Mouse (Mus musculus) megakaryocyte, embryonic 14.5 days (primary cell): Measurements from ENCODE around the gene Fam173b. TPM values are rescaled to one million over a fixed set of nuclear protein-coding genes. Genes with fewer than 3 reads are reported as not detected.

Experiments
- H3K27me3 ChIP-seq: replicated peaks from 2 replicates; pipeline ENCODE3; 2012; ENCODE audit warnings: inconsistent platforms
- H3K36me3 ChIP-seq: replicated peaks from 2 replicates; pipeline ENCODE3; 2012; ENCODE audit warnings: low read length, inconsistent platforms, mixed read lengths
- H3K4me1 ChIP-seq: 2 replicates; pipeline ENCODE4 v1.6.1; 2012; ENCODE audit warnings: inconsistent platforms
- H3K4me3 ChIP-seq: replicated peaks from 2 replicates; pipeline ENCODE3; 2012; ENCODE audit warnings: moderate library complexity, mild to moderate bottlenecking, inconsistent platforms
- H3K9me3 ChIP-seq: 2 replicates; pipeline ENCODE4 v1.6.1; 2012; ENCODE audit warnings: inconsistent platforms
- FLI1 ChIP-seq: IDR thresholded peaks from 2 replicates; pipeline ENCODE4 v1.6.1; 2012; ENCODE audit warnings: low read length, inconsistent platforms, mixed read lengths
- GATA1 ChIP-seq: IDR thresholded peaks from 3 replicates; pipeline ENCODE4 v1.6.1; 2012; ENCODE audit warnings: mixed read lengths, low read length, inconsistent platforms, borderline replicate concordance
- polyA plus RNA-seq: library from polyadenylated mRNA; stranded (reverse); fragments of >175 nt; gene quantifications from 2 replicates; pipeline ENCODE4 v1.2.3, GENCODE M21; 2012; ENCODE audit warnings: low replicate concordance; ENCODE audit not compliant: insufficient read depth

Fam173b gene
- polyA plus RNA-seq, 1 experiment, result 3.6 TPM

DNA sequence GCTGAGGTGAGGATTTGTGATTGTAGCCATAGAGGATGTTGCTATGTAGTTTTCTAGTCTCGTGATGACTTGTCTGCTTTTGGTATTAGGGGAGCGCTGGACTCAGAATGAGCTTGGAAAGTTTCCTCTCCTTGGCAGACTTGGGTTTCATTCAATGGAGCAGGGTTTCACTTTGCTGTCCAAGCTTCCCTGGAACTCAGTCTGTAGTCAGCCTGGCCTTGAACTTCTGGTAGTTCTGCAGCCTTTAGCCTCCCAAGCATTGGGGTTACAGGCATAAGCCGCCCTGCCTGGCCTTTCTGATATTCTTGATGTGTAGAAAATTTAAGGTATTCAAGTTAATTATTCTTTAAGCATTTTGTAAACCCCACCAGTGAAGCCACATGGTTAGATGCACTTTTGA, 27.9 kb downstream of the Fam173b start:
- TF ChIP-seq GATA1 (no peak), FLI1 (no peak)
- no peaks in the 10 kb centered on the region for H3K36me3 ChIP-seq
- H3K4me1 ChIP-seq, result peaks cover 14% of the 10 kb centered on the region
- no peaks in the 10 kb centered on the region for H3K27me3 ChIP-seq
- H3K9me3 ChIP-seq, result no peaks in the 10 kb centered on the region
- H3K4me3 ChIP-seq, result no peak overlapping the region

DNA sequence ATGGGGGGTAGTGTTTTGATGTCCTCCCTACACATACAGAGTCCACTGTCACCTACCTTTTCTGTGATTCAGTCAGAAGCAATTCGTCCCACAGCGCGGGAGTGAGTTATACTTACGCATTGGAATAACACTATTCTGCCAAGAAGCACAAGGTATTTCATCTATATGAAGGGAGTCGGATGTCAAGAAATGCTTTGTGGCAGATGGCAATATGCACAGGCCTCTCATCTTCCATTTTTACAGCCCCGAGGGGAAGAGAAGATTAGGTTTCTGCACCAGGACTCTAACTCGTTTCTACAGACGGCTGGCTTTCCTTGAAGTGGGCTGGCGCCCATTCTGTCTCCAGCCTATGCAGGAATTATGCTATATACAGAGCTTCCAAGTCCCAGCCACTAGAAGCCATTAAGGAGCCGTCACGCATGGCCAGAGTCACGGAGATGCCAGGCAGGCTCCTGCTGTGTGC, 29.8 kb downstream of the Fam173b start:
- Histone ChIP-seq H3K9me3 (no peaks in the 10 kb centered on the region), H3K27me3 (no peaks in the 10 kb centered on the region), H3K4me3 (no peak overlapping the region), H3K36me3 (no peaks in the 10 kb centered on the region), H3K4me1 (peaks cover 14% of the 10 kb centered on the region)
- no peak for TF ChIP-seq GATA1
- TF ChIP-seq FLI1, result no peak

DNA sequence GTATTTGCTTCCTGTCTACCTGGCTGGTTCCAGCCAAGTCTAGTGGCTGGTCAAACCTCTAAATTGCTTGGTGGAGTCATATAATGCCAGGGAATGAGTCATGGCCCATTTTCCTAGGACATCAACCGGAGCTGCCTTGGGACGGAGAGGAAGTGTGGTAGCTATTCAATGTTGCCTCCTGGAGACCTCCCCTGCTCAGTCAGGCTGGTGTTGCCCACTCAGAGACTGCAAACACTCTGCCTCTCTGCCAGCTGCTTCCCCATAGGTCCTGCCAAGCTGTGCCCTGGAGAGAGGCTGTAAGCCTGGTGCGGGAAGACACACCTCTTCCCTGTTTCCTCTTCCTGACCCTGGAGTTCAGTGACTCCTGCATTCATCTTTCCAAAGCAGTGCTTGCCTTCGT, 30.8 kb downstream of the Fam173b start:
- H3K36me3 ChIP-seq, result no peaks in the 10 kb centered on the region
- H3K9me3 ChIP-seq, result no peaks in the 10 kb centered on the region
- TF ChIP-seq GATA1 (no peak), FLI1 (no peak)
- no peak overlapping the region for H3K4me3 ChIP-seq
- peaks cover 10% of the 10 kb centered on the region; the same call in 1 of the 2 replicates for H3K4me1 ChIP-seq
- H3K27me3 ChIP-seq, result no peaks in the 10 kb centered on the region

DNA sequence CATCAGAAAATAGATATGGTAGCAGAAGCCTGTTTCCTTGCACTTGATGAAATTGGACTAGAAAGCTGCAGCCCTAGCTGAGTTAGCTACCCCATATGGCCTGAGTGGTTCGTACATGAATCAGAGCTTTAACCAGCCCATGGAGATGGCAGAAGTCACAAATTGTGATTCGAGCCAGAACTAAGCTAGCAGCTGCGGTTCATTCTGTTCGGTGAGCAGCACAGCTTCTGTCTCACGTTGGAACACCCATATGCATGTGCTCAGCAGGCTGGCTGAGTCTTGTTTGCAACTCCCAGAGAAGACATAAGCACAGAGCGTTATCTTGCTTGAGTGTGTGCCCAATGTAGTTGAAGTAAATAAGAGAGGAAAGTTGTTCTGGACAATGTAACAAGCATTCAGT, 32.9 kb downstream of the Fam173b start:
- H3K4me3 ChIP-seq, result no peak overlapping the region
- no peaks in the 10 kb centered on the region for H3K4me1 ChIP-seq
- H3K27me3 ChIP-seq, result no peaks in the 10 kb centered on the region
- H3K36me3 ChIP-seq, result no peaks in the 10 kb centered on the region
- no peaks in the 10 kb centered on the region for H3K9me3 ChIP-seq
- TF ChIP-seq FLI1, result no peak
- no peak for TF ChIP-seq GATA1

DNA sequence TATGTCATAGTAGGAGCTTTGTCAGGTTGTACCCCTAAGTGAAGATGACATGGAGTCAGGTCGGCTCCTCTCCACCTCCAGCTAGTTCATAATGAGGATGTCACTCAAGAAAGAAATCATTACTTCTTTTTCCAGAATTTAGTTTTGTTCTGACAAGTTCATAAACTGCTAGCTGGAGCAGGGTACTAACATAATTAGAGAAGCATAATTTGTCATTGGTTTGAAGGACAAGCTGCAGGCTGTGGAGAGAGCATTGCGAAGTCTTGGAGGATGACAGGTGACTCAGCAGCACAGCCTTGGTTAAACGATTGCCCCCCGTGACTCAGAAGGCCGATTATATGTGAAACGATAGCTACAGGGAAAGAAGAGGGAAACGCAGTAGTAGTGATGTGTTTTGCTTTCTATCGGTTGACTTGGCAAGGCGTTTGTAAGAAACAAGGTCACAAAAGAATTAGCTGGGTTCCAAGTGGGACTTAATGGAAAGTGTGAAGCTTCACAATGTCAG, 34.5 kb downstream of the Fam173b start:
- Histone ChIP-seq H3K4me1 (no peaks in the 10 kb centered on the region), H3K4me3 (no peak overlapping the region), H3K27me3 (no peaks in the 10 kb centered on the region), H3K9me3 (no peaks in the 10 kb centered on the region), H3K36me3 (no peaks in the 10 kb centered on the region)
- TF ChIP-seq FLI1 (no peak), GATA1 (no peak)

DNA sequence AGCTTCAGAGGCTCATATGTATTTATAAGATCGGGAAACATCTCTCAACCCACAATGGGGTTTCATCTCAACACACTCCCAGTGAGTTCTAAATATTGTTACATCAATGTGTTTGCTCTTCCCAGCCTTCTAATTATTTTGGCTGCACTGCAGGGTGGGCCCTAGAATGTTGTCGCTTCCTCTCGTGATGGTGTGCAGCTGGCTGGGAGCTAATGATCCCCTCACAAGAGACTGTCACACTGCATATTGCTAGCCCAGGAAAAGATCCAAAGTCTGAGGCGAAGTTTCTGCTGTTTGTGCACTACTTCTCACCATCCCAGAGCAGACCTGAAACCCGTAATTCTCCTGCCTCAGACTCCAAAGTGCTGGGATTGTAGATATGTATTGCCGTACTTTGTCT, 45.6 kb downstream of the Fam173b start:
- Histone ChIP-seq H3K4me1 (peaks cover 4% of the 10 kb centered on the region; the same call in 1 of the 2 replicates), H3K4me3 (no peak overlapping the region), H3K9me3 (no peaks in the 10 kb centered on the region; the same call in 1 of the 2 replicates), H3K36me3 (no peaks in the 10 kb centered on the region), H3K27me3 (peaks cover 6% of the 10 kb centered on the region)
- no peak for TF ChIP-seq GATA1
- TF ChIP-seq FLI1, result no peak

DNA sequence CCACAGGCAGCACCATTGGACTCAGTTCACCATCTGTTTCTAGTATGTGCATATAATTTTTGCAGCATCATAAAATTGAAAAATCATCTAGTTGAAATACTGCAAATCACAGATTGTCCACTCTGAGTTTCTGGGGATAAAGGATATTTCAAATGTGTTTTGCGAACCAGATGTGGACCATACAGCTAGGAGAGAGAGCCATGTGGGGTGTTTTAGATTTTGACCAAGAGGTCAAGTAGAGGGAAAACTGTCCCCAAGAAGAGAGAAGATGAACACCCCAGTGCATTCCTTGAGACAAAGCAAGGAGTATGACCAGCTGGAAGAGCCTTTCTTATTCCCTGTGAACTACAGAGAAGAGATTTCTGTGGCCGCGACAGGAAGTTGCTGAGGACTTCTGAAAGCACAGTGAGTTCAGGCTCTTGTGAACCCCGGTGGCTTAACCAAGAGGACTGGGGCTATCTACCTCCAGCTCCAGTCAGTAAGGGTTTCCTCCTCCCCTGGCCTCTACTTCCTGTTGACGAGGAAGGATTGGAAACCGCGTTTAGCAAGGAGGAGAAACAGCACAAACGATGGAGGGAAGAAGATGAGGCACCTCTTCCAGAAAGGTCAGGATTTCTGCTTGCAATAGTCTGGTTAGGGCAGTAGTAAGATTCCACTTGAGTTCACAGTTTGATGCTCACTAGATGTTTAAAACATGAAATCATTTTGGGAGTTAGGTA, 46.4 kb downstream of the Fam173b start:
- H3K9me3 ChIP-seq, result peaks cover 3% of the 10 kb centered on the region; the same call in 1 of the 2 replicates
- no peaks in the 10 kb centered on the region for H3K36me3 ChIP-seq
- no peak overlapping the region for H3K4me3 ChIP-seq
- TF ChIP-seq GATA1 (no peak), FLI1 (no peak)
- H3K4me1 ChIP-seq, result peaks cover 4% of the 10 kb centered on the region; the same call in 1 of the 2 replicates
- peaks cover 6% of the 10 kb centered on the region for H3K27me3 ChIP-seq

DNA sequence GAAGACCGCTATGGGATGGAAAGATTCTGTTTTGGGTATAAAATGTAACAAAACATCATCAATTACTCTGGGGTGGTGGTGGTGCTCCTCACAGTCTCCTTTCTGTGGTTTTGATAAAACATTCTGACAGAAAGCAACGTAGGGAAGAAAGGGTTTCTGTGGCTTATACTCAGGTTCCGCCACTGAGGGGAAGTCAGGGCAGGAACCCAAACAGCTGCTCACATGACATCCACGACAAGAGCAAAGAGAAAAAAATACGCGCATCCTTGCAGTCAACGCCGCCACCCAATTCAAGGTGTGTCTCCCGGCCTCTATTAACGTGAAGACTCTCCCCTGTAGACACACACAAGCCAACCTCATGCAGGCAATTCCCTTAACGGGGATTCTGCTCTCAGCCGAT, 48.0 kb downstream of the Fam173b start:
- Histone ChIP-seq H3K4me3 (no peak overlapping the region), H3K36me3 (no peaks in the 10 kb centered on the region), H3K9me3 (peaks cover 3% of the 10 kb centered on the region; the same call in 1 of the 2 replicates), H3K4me1 (peaks cover 4% of the 10 kb centered on the region; the same call in 1 of the 2 replicates), H3K27me3 (peaks cover 6% of the 10 kb centered on the region)
- TF ChIP-seq GATA1, result no peak
- TF ChIP-seq FLI1, result no peak

DNA sequence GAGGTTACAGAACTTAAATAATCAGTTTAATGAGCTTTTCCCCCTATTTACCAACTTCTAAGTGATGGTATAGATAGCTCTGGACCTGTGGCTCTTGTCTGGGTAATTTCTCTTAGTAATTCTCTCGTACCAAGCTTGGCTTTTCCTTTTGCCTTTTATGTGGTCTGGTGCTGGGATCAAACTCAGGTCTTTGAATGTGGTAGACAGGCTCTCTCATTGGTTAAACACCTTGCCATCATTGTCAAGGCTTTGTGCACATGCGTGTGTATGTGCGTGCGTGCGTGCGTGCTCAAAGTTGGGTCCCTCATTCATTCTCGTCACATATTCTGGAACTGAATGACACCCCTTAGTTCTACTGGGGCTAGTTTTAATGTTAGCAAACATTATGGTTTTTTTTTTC, 49.2 kb downstream of the Fam173b start:
- no peak for TF ChIP-seq FLI1
- peaks cover 3% of the 10 kb centered on the region; the same call in 1 of the 2 replicates for H3K9me3 ChIP-seq
- H3K27me3 ChIP-seq, result peaks cover 6% of the 10 kb centered on the region
- H3K36me3 ChIP-seq, result no peaks in the 10 kb centered on the region
- H3K4me3 ChIP-seq, result no peak overlapping the region
- peaks cover 4% of the 10 kb centered on the region; the same call in 1 of the 2 replicates for H3K4me1 ChIP-seq

DNA sequence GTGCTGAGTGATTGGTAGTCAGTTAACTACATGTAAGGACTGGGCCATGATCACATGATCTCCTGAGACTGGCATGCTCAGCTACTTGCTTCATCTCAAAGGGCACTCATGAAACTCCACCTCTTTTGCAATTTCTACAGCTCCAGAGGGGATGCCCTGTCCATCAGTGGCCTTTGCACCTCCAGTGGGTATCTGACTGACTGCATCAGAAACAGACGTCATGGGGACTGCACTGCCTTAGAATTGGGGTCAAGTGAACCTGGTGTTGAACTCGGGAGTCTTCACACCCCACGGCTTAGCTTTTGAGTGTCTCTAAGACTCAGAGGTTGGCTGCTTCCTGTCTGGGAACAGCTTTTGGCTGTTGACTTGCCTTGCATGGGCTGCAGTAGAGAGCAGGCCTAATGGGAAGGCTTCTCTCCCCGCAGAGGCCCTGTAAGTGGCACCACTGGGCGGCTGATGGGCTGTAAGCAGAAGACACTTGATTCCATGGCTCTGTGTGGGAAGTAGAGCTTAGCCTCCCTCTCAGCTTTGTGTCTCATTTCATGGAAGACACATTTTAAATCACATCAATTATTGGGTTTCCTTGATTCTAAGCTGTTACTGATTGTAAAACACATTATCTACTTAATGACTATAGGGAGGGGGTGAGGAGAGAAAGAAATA, 58.6 kb downstream of the Fam173b start:
- no peaks in the 10 kb centered on the region for H3K36me3 ChIP-seq
- no peaks in the 10 kb centered on the region for H3K27me3 ChIP-seq
- TF ChIP-seq GATA1 (no peak), FLI1 (no peak)
- no peaks in the 10 kb centered on the region for H3K4me1 ChIP-seq
- no peak overlapping the region for H3K4me3 ChIP-seq
- H3K9me3 ChIP-seq, result no peaks in the 10 kb centered on the region

DNA sequence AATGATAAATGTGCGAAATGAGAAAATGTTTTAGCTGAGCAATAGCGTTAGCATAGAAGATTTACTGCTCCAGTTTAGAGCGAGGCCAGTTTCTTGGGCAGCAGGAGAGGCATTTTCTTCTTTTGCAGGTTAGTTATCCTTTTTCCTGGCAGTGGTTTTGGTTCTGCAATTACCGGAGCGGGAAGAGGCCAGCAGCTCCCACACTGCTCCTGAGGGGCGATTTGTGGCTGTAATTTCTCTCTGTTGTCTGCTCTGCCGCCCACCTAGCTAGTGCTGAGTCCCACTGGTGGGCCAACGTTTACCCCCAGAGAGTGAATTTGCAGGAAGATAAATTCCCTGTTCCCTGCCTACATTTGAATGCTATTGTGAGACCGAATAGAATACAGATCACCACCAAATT, 59.2 kb downstream of the Fam173b start:
- H3K4me1 ChIP-seq, result no peaks in the 10 kb centered on the region
- TF ChIP-seq GATA1 (no peak), FLI1 (no peak)

More for the DNA sequence above, 59.2 kb downstream of the Fam173b start:
- H3K36me3 ChIP-seq, result no peaks in the 10 kb centered on the region
- H3K4me3 ChIP-seq, result no peak overlapping the region
- no peaks in the 10 kb centered on the region for H3K9me3 ChIP-seq
- H3K27me3 ChIP-seq, result no peaks in the 10 kb centered on the region
